Mouse (Mus musculus) spleen, adult 2 months (tissue): ENCODE results near the gene Ece1.

Experiments
- CTCF ChIP-seq: fragments of 200-500 bp; IDR thresholded peaks from 2 replicates; pipeline ENCODE4 v1.5.1; 2011; ENCODE audit warnings: mild to moderate bottlenecking, inconsistent platforms; ENCODE audit not compliant: insufficient read depth, insufficient read length, insufficient replicate concordance; ENCODE audit errors: extremely low read depth
- POLR2A ChIP-seq: fragments of 200-500 bp; IDR thresholded peaks from 2 replicates; pipeline ENCODE4 v1.6.1; 2011; ENCODE audit warnings: low read depth, low read length, inconsistent platforms

DNA sequence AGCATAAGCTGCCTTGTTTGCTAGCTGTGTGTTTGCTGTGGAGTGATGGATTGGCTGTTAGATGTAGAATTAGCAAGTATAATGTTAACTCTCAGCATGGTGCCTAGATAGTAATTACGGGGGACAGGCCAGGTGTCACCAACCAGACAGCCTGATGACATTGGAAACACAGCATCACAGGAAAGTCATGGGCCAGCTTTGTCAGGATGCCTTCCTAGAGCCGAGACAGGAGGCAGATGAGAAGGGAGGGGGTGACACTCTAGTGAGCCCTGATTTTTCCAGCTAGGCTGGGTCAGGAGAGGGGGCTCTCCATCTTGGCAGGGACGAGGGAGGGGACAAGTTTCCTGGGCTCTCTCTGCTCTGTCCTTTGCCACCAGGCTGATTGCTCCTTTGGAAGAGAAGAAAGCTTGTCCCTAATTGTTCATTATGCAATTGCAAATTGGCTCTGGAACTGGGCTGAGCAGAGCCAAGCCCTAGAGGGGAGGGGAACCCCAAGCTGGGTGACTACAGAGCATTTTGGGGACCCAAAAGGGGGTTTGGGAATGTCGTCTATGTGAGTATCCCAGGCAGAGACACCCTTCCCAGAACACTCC, 29.6 kb downstream of the Ece1 start:
- no peak for TF ChIP-seq CTCF
- no peak for TF ChIP-seq POLR2A
